Mouse (Mus musculus): ENCODE measurements around the gene Phgdh. TPM values are rescaled to one million over a fixed set of nuclear protein-coding genes. Genes with fewer than 3 reads are reported as not detected.
"Not testable (repeated sequence)": the region's sequence is repeated elsewhere in the genome, so short reads cannot be mapped to it uniquely, and the experiment has no call there.

Phgdh gene
- polyA plus RNA-seq (2021) = 487 TPM

DNA sequence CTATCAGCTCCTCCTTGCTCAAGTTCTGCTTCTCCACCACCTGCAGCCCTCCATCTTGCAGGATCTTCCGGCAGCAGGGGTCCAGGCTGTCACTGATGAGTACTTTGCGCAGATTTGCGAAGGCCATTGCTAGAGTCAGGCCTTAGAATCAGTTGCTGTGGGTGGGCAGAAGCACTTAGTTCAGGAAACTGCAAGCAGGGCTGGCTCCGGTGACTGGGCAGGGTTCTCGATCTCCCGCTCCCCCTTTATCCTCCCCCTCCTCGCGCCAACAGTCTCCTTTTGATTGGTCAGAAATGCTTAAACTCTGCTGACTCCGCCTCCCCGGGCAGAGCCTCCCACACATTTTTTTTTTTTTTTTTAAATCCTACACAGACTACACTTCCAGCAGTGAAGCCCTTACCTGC, at the start of gene Phgdh:
TSS of gene Phgdh (minus strand) at position 285 of the 404 bp plus-strand sequence.
- ChIA-PET POLR2A (interaction anchor here (0.6 to 2.0 kb wide), 4 partner anchors 12 to 95 kb away, joined by 3 to 12 read pairs (median 5); no protein-coding TSS in a partner anchor), CTCF (interaction anchor here (2.5 kb wide), 1 partner anchor 15 kb away, joined by 12 read pairs; no protein-coding TSS in a partner anchor)
- DNase-seq (ENCODE audit: low read depth, low spot score); H3K27me3 ChIP-seq; in situ Hi-C loops (cut with MboI; ENCODE audit: low pct_unique_long_range_greater_than_20kb): not testable (repeated sequence)
- ATAC-seq = peak; percentile 76

DNA sequence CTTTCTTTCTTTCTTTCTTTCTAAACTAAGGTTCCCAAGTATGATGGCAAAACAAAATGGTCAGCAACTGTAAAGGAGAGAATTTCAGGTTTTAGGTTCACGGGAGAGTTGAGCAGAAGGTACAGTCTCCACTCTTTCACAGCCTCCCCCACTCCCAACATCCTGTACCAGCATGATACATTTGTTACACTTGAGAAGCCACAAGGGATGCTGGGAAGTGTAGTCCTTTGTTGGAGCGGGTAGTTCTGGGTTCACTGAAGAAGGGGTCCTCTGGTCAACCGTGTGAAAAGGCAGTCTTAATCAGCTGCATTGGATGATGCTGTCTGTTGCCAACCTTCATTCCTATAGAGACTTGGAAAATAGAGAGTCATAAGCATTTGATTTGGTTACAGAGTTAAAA, 49.5 kb upstream of the Phgdh start:
- POLR2A ChIA-PET = no interaction called here
- no peaks in the 10 kb centered on the region for H3K27me3 ChIP-seq
- no peak for DNase-seq (ENCODE audit: low read depth, low spot score)
- TF ChIP-seq CTCF (IDR thresholded peaks at IDR 0.05) = no peak
- ATAC-seq = no peak
- CTCF ChIA-PET = interaction anchor here (4.1 kb wide), 1 partner anchor 24 kb away, joined by 25 read pairs; no protein-coding TSS in a partner anchor
- in situ Hi-C loops (cut with MboI; ENCODE audit: low pct_unique_long_range_greater_than_20kb) = no loop called here

- in situ Hi-C loops (cut with MboI; ENCODE audit: low pct_unique_long_range_greater_than_20kb) = no loop called here
- H3K27me3 ChIP-seq = no peaks in the 10 kb centered on the region
- no peak for TF ChIP-seq CTCF (IDR thresholded peaks at IDR 0.05)
- ChIA-PET POLR2A (interaction anchor here (1.4 kb wide), 1 partner anchor 27 kb away, joined by 4 read pairs; no protein-coding TSS in a partner anchor), CTCF (interaction anchor here (1.1 to 1.2 kb wide), 2 partner anchors 25 to 31 kb away, joined by 3 read pairs; no protein-coding TSS in a partner anchor)
- DNase-seq (ENCODE audit: low read depth, low spot score) = no peak
- ATAC-seq = no peak
Measured at GRCm38 (mm10) chr3:98387756-98388155, 48.0 kb upstream of the Phgdh start.

- ChIA-PET CTCF (interaction anchor here (1.0 to 1.1 kb wide), 2 partner anchors 9 to 31 kb away, joined by 3 read pairs; no protein-coding TSS in a partner anchor), POLR2A (interaction anchor here (1.4 kb wide), 1 partner anchor 27 kb away, joined by 4 read pairs; no protein-coding TSS in a partner anchor)
- no peak for TF ChIP-seq CTCF (IDR thresholded peaks at IDR 0.05)
- no peak for DNase-seq (ENCODE audit: low read depth, low spot score)
- in situ Hi-C loops (cut with MboI; ENCODE audit: low pct_unique_long_range_greater_than_20kb) = no loop called here
- no peak for ATAC-seq
- H3K27me3 ChIP-seq = no peaks in the 10 kb centered on the region
Measured at GRCm38 (mm10) chr3:98387086-98387485, 47.3 kb upstream of the Phgdh start.

DNA sequence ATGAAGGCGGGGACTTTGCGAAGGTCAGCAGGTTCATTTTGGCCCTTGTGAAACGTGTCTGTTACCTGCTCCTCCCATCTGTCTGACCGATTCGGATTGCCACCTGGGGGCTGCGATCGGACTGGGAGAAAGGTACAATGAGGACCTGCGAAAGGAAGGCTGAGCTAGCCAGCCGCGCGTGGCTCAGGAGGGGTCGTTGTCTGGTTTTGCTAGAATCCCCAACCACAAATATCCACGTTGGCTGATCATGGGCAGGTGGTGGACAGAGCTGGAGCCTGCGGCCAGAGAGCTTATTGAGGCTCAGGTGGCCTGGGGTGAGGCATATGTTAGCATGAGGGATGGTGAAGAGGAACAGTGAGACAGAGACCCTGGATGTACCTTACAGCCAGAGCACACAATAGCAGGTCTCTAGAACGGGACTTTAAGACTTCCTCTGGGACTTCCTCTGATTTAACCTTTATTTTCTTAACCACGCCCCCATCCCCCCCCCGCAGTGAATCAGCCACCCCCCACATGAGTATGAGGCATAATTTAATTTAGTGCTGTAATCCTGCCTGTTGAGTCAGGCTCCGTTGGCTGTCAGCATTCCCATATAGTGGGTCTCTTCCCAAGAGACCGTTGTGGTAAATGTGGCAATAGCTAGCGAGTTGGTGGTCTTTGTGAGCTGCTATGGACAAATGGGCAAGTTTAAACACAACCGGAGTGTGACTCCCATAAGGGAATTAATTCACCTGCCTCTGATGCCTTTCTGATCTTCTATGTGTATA, 43.4 kb upstream of the Phgdh start:
- POLR2A ChIA-PET = interaction anchor here (0.6 to 3.9 kb wide), 10 partner anchors 11 to 1645 kb away, joined by 3 to 26 read pairs (median 4); no protein-coding TSS in a partner anchor
- TF ChIP-seq CTCF (IDR thresholded peaks at IDR 0.05) = no peak
- CTCF ChIA-PET = interaction anchor here (0.6 to 3.6 kb wide), 11 partner anchors 9 to 157 kb away, joined by 3 to 11 read pairs (median 4); no protein-coding TSS in a partner anchor
- in situ Hi-C loops (cut with MboI; ENCODE audit: low pct_unique_long_range_greater_than_20kb) = loop anchor here (5.0 kb wide), 1 partner anchor 34 kb away; no protein-coding TSS in a partner anchor
- H3K27me3 ChIP-seq = no peaks in the 10 kb centered on the region
- ATAC-seq (peak; percentile 4), DNase-seq (ENCODE audit: low read depth, low spot score) (no peak)

DNA sequence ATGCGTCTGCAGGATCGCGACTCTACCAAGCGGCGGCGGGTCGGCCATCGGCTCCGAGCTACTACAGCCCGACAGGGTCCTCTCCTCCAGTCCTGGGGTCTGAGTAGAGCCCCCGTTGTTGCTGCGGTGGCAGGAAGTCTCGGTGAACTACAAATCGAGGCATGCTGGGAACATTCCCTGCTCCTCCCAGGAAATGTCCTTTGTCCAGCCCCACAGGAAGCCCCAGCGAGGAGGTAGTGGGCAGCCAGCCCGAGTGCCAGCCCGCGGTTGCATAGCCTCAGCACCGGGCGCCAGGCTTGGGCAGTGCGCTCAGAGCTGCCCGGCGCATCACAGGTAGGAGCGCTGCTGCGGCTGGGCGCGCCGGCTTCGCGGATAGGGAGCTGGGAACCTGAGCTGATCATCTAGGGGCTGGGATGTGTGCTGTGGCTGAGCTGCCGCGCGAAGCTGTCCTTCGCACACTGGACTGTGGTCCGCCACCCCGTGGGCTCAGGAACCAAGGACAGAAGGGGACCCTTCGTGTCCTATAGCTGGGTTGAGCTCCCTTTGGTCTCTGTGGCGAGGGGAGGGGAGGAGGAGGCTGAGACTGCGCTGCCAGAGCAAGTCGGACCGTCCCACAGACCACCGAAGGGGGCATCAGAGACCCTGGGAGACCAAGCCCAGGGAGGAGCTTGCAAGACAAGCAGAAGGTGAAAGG, 42.6 kb upstream of the Phgdh start, which contains the start of gene Zfp697:
TSS of gene Zfp697 (plus strand) at position 216 of the 694 bp plus-strand sequence.
- DNase-seq (ENCODE audit: low read depth, low spot score) = peak; percentile 76
- CTCF ChIA-PET = interaction anchor here (0.6 to 3.6 kb wide), 15 partner anchors 8 to 156 kb away, joined by 3 to 15 read pairs (median 5); no protein-coding TSS in a partner anchor
- ATAC-seq = peak; percentile 92
- in situ Hi-C loops (cut with MboI; ENCODE audit: low pct_unique_long_range_greater_than_20kb) = loop anchor here (5.0 kb wide), 1 partner anchor 35 kb away; no protein-coding TSS in a partner anchor
- no peak for TF ChIP-seq CTCF (IDR thresholded peaks at IDR 0.05)
- POLR2A ChIA-PET = interaction anchor here (0.6 to 3.9 kb wide), 10 partner anchors 11 to 60 kb away, joined by 3 to 26 read pairs (median 4); no protein-coding TSS in a partner anchor
- no peaks in the 10 kb centered on the region for H3K27me3 ChIP-seq

GRCm38 (mm10) chr3:98381677-98382245, 42.0 kb upstream of the Phgdh start:
- no peaks in the 10 kb centered on the region for H3K27me3 ChIP-seq
- ATAC-seq (no peak), DNase-seq (ENCODE audit: low read depth, low spot score) (no peak)
- TF ChIP-seq CTCF (IDR thresholded peaks at IDR 0.05) = no peak
- ChIA-PET CTCF (interaction anchor here (0.8 to 3.6 kb wide), 12 partner anchors 11 to 155 kb away, joined by 3 to 15 read pairs (median 6); no protein-coding TSS in a partner anchor), POLR2A (interaction anchor here (0.6 to 3.9 kb wide), 5 partner anchors 19 to 61 kb away, joined by 3 to 26 read pairs (median 6); no protein-coding TSS in a partner anchor)
- in situ Hi-C loops (cut with MboI; ENCODE audit: low pct_unique_long_range_greater_than_20kb) = loop anchor here (5.0 kb wide), 1 partner anchor 36 kb away; no protein-coding TSS in a partner anchor

GRCm38 (mm10) chr3:98379236-98379635, 39.4 kb upstream of the Phgdh start:
- in situ Hi-C loops (cut with MboI; ENCODE audit: low pct_unique_long_range_greater_than_20kb) = no loop called here
- ChIA-PET CTCF (interaction anchor here (0.7 to 1.4 kb wide), 4 partner anchors 26 to 52 kb away, joined by 3 read pairs; no protein-coding TSS in a partner anchor), POLR2A (interaction anchor here (1.0 kb wide), 1 partner anchor 37 kb away, joined by 4 read pairs; no protein-coding TSS in a partner anchor)
- TF ChIP-seq CTCF (IDR thresholded peaks at IDR 0.05) = no peak
- ATAC-seq (peak; percentile 29), DNase-seq (ENCODE audit: low read depth, low spot score) (no peak)
- no peaks in the 10 kb centered on the region for H3K27me3 ChIP-seq

GRCm38 (mm10) chr3:98378267-98378666, 38.5 kb upstream of the Phgdh start:
- CTCF ChIA-PET = interaction anchor here (1.0 to 1.3 kb wide), 3 partner anchors 9 to 53 kb away, joined by 3 read pairs; no protein-coding TSS in a partner anchor
- ATAC-seq = no peak
- POLR2A ChIA-PET = interaction anchor here (1.0 to 1.7 kb wide), 2 partner anchors 9 to 36 kb away, joined by 4 read pairs; no protein-coding TSS in a partner anchor
- no peak for TF ChIP-seq CTCF (IDR thresholded peaks at IDR 0.05)
- no peaks in the 10 kb centered on the region for H3K27me3 ChIP-seq
- in situ Hi-C loops (cut with MboI; ENCODE audit: low pct_unique_long_range_greater_than_20kb) = no loop called here
- DNase-seq (ENCODE audit: low read depth, low spot score) = no peak
